Mouse (Mus musculus): ENCODE measurements around the gene Degs1.

GRCm38 (mm10) chr1:182323139-182323538 is 40.5 kb upstream of the Degs1 start:
- TF ChIP-seq GATA1 (IDR thresholded peaks at IDR 0.05; ENCODE audit: low read length) = no peak
- no peak for TF ChIP-seq TAL1 (IDR thresholded peaks at IDR 0.05; ENCODE audit: low read length)
